Mouse (Mus musculus) brain, embryonic 14.5 days (tissue): ENCODE measurements around the gene Tnfrsf8.

Experiments used
- CTCF ChIP-seq: fragments of 200-500 bp; IDR thresholded peaks from 2 replicates; pipeline ENCODE4 v1.5.1; 2012; ENCODE audit warnings: inconsistent platforms, mild to moderate bottlenecking, moderate library complexity, borderline replicate concordance; ENCODE audit not compliant: insufficient read depth, insufficient read length; ENCODE audit errors: extremely low read depth
- POLR2A ChIP-seq: fragments of 200-500 bp; IDR thresholded peaks from 2 replicates; pipeline ENCODE4 v1.6.1; 2012; ENCODE audit warnings: mild to moderate bottlenecking, inconsistent platforms, borderline replicate concordance; ENCODE audit not compliant: poor library complexity, insufficient read depth, insufficient read length, severe bottlenecking; ENCODE audit errors: extremely low read depth

DNA sequence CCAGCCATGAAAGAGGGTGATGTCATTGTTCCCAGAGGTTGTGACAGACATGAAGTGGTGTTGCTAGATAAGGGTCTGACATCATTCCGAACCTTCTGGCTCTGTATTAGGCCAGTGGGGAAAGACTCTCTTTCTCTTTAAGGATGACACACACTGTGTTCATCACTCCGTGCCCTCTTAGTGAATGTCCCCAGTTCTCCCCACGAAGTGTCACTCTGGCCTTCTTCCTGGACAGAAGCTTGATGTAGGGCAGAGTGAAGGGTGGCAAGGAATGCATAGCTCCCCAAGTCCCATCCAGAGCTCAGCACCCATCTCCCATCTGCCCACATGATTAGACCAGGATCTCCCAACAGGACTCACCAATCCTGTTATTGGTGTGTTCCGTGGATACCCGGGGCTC is 41.0 kb downstream of the Tnfrsf8 start:
- TF ChIP-seq CTCF: no peak
- no peak for TF ChIP-seq POLR2A
